Mouse (Mus musculus) intestine, embryonic 16.5 days (tissue): ENCODE results near the gene Grk6. TPM values are rescaled to one million over a fixed set of nuclear protein-coding genes. Genes with fewer than 3 reads are reported as not detected.

Experiments
- ATAC-seq: fragments of 200-750 bp; cut with Nextera tagmentation; 2 replicates; pipeline ENCODE4 v1.8.0; 2017; ENCODE audit warnings: moderate TSS enrichment, moderate library complexity
- H3K27ac ChIP-seq: fragments of 300-500 bp; sonication (generic); 2 replicates; pipeline ENCODE4 v1.5.1; 2014; ENCODE audit warnings: mild to moderate bottlenecking, low read length
- H3K27me3 ChIP-seq: fragments of 300-500 bp; sonication (generic); replicated peaks from 2 replicates; pipeline ENCODE4 v1.6.1; 2014; ENCODE audit warnings: low read length, control low read depth, mixed read lengths; ENCODE audit not compliant: control insufficient read depth, insufficient read depth
- H3K36me3 ChIP-seq: fragments of 300-500 bp; sonication (generic); 2 replicates; pipeline ENCODE4 v1.6.1; 2014; ENCODE audit warnings: low read length, control low read depth; ENCODE audit not compliant: control insufficient read depth, insufficient read depth
- H3K4me1 ChIP-seq: fragments of 300-500 bp; sonication (generic); 2 replicates; pipeline ENCODE4 v1.6.1; 2014; ENCODE audit warnings: low read length, control low read depth, mixed read lengths; ENCODE audit not compliant: control insufficient read depth, insufficient read depth
- H3K4me2 ChIP-seq: fragments of 300-500 bp; sonication (generic); 2 replicates; pipeline ENCODE4 v1.6.1; 2014; ENCODE audit warnings: low read depth, low read length, control low read depth
- H3K4me3 ChIP-seq: fragments of 300-500 bp; sonication (generic); 2 replicates; pipeline ENCODE4 v1.5.1; 2014; ENCODE audit warnings: mild to moderate bottlenecking, low read length
- H3K9ac ChIP-seq: fragments of 300-500 bp; sonication (generic); 2 replicates; pipeline ENCODE4 v1.6.1; 2014; ENCODE audit warnings: low read depth, low read length
- H3K9me3 ChIP-seq: fragments of 300-500 bp; sonication (generic); 2 replicates; pipeline ENCODE4 v1.6.1; 2016; ENCODE audit warnings: low read length, control low read depth; ENCODE audit not compliant: control insufficient read depth
- WGBS: fragments of 180-500 bp; shearing (Covaris S2); extraction: QIAGEN DNeasy Blood & Tissue Kit; methylation state at CpG from one replicate; pipeline ENCODE4 v1.1.7; 2014; 5-methylcytosine and 5-hydroxymethylcytosine counted together
- polyA plus RNA-seq: library from polyadenylated mRNA; unstranded; fragments of >200 nt; fragmentation: Nextera tagmentation; extraction: Ambion mirVana; gene quantifications from 2 replicates; pipeline ENCODE4 v1.2.1, GENCODE M21; 2015

Grk6 gene
- polyA plus RNA-seq, 1 experiment from 2014 or later = 13.6 TPM

DNA sequence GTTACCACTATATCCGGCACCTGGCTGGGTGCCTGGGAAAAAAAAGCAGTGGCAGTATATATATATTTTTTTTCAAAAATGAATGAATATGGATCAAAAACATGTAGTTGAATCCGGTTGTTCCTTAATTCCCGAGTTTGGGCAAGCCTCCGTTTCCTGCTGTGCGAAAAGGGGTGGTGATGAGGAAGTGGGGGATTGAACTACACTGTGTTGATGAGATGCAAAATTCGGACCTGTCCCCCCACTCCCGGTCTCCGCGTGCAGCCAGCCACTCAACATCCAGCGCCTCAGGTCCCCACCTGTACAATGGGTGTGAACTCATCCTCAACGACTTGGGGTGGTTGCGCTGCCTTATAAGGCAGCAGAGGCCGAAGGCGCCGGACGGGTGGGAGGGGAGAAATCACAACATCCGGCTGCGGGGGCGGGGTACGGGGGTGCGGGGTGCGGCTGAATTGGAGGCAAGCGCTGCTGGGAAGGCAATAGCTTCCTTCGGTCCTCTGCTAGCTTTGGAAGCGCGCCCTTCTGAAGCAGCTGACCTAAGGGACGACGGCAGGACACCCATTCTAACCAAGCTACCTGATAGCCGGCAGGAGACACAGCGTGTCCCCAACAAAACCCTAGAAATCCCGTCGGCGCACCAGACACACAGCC is 461 bp upstream of the Grk6 start:
- WGBS = under 1% methylated on average over 33 of the region's 33 CpGs
- ATAC-seq = peak; percentile 75
- Histone ChIP-seq H3K36me3 (no peaks in the 10 kb centered on the region), H3K4me1 (peaks cover 15% of the 10 kb centered on the region), H3K4me3 (peak overlapping the region; percentile 79), H3K9ac (peak overlapping the region; percentile 69), H3K27me3 (no peaks in the 10 kb centered on the region), H3K9me3 (no peaks in the 10 kb centered on the region), H3K27ac (peak overlapping the region; percentile 98), H3K4me2 (peak overlapping the region; percentile 62)

DNA sequence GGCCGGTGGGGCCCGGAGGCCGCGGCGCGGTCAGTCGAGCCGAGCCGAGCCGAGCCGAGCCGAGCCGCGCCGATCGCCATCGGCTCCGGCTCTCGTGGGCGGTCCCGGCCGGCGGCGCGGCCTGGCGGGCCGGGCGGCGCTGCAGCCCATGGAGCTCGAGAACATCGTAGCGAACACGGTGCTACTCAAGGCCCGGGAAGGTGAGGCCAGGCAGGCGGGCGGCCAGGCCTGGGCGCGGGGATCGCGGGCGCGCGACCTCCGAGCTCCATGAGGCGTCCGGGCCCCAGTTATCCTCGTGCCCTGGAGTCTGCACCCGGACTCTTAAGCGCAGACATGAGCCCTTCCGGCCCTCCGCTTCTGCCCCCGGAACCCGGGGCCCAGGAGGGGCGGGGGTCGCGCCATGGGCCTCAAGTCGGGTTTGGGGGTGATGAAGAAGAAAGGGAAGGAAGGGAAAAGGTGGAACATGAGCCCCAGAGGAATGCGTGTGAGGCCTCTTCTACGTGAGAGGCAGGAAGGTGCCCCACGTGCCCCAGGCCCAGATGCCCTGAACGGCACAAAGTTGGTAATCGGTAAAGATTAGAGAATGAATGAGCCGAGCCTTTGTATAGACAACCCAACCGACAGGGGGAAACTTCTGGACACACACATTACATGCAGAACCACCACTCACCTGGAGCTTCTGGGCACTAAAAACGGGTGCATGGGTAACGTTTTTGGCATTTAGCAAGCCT is 654 bp downstream of the Grk6 start:
- Histone ChIP-seq H3K4me1 (peaks cover 19% of the 10 kb centered on the region), H3K9ac (peak overlapping the region; percentile 94), H3K27me3 (no peaks in the 10 kb centered on the region), H3K36me3 (peaks cover 2% of the 10 kb centered on the region), H3K4me2 (peak overlapping the region; percentile 74), H3K9me3 (no peaks in the 10 kb centered on the region), H3K27ac (peak overlapping the region; percentile 96), H3K4me3 (peak overlapping the region; percentile 79)
- no peak for ATAC-seq
- under 1% methylated on average over 66 of the region's 66 CpGs for WGBS

DNA sequence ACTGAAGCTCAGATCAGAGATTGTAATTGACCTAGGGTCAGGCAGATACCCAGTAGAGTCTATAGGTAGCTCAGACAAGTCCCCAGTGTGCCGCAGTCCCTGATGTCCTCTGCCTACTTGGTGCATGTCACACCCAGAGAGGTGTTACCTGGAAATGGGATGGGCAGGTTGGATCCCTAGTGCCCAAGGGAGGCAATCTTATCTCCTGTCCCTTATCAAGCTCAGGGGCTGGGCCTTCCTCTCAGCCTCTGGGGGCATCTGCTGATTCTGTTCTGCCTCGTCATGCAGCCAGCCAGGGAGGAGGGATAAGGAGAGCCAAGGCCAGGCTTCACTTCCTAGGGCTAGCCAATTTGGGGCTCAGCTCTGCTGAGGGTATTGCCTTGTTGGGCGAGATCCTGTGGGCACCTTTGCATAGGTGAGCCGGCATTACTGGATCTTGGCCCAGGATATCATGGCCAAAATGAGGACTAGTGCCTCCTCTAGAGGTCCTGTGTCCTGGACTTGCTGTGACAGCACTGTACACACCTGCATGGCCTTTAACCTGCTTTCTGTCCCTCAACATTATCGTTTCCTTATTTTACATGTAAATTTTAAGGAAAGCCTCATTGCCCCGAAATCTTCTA is 1.7 kb downstream of the Grk6 start:
- Histone ChIP-seq H3K4me3 (peak overlapping the region; percentile 79), H3K4me2 (peak overlapping the region; percentile 74), H3K27me3 (no peaks in the 10 kb centered on the region), H3K36me3 (peaks cover 6% of the 10 kb centered on the region), H3K27ac (peak overlapping the region; percentile 96; the same call in 1 of the 2 replicates), H3K9ac (0 out of 2 replicates have a peak overlapping the region, but pooled peaks have one; percentile 14), H3K9me3 (no peaks in the 10 kb centered on the region), H3K4me1 (peaks cover 20% of the 10 kb centered on the region)
- peak; percentile 11 for ATAC-seq
- 72% methylated on average over 6 of the region's 6 CpGs for WGBS

- no peaks in the 10 kb centered on the region for H3K9me3 ChIP-seq
- WGBS = 54% methylated on average over 3 of the region's 3 CpGs
- no peak for ATAC-seq
- peaks cover 22% of the 10 kb centered on the region for H3K4me1 ChIP-seq
- H3K4me3 ChIP-seq = no peak overlapping the region
- H3K36me3 ChIP-seq = peaks cover 14% of the 10 kb centered on the region
- H3K4me2 ChIP-seq = no peak overlapping the region
- H3K27me3 ChIP-seq = no peaks in the 10 kb centered on the region
- no peak overlapping the region for H3K9ac ChIP-seq
- H3K27ac ChIP-seq = no peak overlapping the region
Observed at GRCm38 (mm10) chr13:55447543-55447943, 2.7 kb downstream of the Grk6 start.

DNA sequence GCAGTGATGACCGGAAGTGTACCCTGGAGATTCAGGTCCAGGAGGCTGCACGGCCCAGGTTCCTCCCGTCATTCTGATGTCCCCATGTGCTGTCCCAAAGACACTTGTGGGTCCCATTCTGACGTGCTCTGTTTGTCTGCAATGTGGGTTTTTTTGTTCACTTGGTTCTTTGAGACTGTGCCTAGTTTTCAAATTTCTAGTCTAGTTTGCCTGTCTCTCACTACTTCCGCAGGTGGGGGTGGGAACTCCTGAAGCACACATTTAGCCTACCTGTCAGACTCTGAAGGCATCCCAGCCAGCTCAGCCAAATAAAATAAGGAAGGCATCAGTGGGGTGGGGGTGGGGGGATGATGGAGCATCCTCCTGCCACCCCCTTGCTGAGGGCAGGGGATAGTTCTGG is 3.3 kb downstream of the Grk6 start:
- H3K27me3 ChIP-seq = no peaks in the 10 kb centered on the region
- peaks cover 22% of the 10 kb centered on the region for H3K4me1 ChIP-seq
- 91% methylated on average over 5 of the region's 5 CpGs for WGBS
- H3K4me2 ChIP-seq = no peak overlapping the region
- H3K36me3 ChIP-seq = peaks cover 16% of the 10 kb centered on the region
- no peak overlapping the region for H3K4me3 ChIP-seq
- H3K9ac ChIP-seq = no peak overlapping the region
- no peak overlapping the region for H3K27ac ChIP-seq
- ATAC-seq = no peak
- H3K9me3 ChIP-seq = no peaks in the 10 kb centered on the region

DNA sequence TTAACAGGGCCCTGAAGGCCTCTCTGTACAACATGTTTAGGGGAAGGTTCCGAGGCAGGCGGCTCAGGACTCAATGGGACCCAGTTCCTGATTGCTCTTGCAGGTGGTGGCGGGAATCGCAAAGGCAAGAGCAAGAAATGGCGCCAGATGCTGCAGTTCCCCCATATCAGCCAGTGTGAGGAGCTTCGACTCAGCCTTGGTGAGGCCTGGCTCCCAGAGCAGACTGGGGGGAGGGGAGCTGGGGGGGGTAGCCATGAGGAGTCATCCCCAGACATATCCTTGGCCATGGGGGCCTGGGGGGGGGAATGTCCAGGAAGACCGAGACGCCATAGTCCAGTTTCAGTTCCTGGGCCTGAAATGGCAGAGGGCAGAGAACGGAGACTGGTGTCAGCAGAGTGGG is 4.3 kb downstream of the Grk6 start:
- peaks cover 22% of the 10 kb centered on the region for H3K4me1 ChIP-seq
- no peaks in the 10 kb centered on the region for H3K9me3 ChIP-seq
- peaks cover 18% of the 10 kb centered on the region for H3K36me3 ChIP-seq
- H3K4me3 ChIP-seq = no peak overlapping the region
- H3K9ac ChIP-seq = no peak overlapping the region
- WGBS = 90% methylated on average over 9 of the region's 9 CpGs
- no peaks in the 10 kb centered on the region for H3K27me3 ChIP-seq
- H3K27ac ChIP-seq = no peak overlapping the region
- H3K4me2 ChIP-seq = no peak overlapping the region
- ATAC-seq = no peak

DNA sequence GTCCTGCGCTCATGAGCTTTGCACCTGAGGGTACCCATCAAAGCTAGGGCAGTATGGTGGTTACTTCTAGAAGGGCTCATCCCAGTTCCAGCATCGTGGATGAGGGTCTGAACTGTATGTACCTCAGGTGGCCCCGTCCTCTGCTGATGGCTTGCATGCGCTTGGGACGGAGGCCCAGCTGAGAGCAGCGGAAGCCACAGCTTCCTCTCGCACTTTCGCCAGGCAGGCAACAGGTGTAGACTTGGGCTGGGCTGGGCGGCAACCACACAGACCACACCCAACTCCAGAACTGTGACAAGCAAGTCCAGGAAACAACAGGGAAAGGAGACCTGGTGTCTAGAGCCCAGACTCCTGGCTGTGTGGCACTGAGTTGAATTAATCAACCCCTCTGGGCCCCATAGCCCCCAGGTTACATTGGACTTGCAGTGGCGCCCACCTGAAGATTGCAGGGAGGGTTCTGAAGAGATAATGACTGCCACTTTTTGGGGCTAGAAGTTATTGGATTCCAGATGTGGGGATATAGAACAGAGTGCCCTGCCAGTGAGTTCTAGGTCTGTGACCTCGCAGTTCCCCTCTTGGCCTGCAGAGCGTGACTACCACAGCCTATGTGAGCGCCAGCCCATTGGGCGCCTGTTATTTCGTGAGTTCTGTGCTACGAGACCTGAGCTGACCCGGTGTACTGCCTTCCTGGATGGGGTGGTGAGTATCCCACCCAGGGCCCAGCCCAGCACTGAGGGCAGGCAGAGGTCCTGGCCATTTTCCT is 5.0 kb downstream of the Grk6 start:
- Histone ChIP-seq H3K4me2 (no peak overlapping the region), H3K36me3 (peaks cover 22% of the 10 kb centered on the region), H3K27me3 (no peaks in the 10 kb centered on the region), H3K4me1 (peaks cover 22% of the 10 kb centered on the region), H3K4me3 (no peak overlapping the region), H3K9ac (no peak overlapping the region), H3K27ac (no peak overlapping the region), H3K9me3 (no peaks in the 10 kb centered on the region)
- no peak for ATAC-seq
- 79% methylated on average over 17 of the region's 17 CpGs for WGBS

GRCm38 (mm10) chr13:55450511-55450980 is 5.7 kb downstream of the Grk6 start:
- no peaks in the 10 kb centered on the region for H3K9me3 ChIP-seq
- H3K4me1 ChIP-seq = peaks cover 22% of the 10 kb centered on the region
- no peak overlapping the region for H3K4me2 ChIP-seq
- no peak overlapping the region for H3K27ac ChIP-seq
- H3K36me3 ChIP-seq = peaks cover 22% of the 10 kb centered on the region
- no peak overlapping the region for H3K4me3 ChIP-seq
- H3K9ac ChIP-seq = no peak overlapping the region
- ATAC-seq = no peak
- no peaks in the 10 kb centered on the region for H3K27me3 ChIP-seq
- 89% methylated on average over 11 of the region's 11 CpGs for WGBS

- Histone ChIP-seq H3K36me3 (peaks cover 22% of the 10 kb centered on the region), H3K4me1 (peaks cover 17% of the 10 kb centered on the region), H3K4me3 (no peak overlapping the region), H3K9ac (no peak overlapping the region), H3K27ac (no peak overlapping the region), H3K9me3 (no peaks in the 10 kb centered on the region), H3K27me3 (no peaks in the 10 kb centered on the region), H3K4me2 (no peak overlapping the region)
- 91% methylated on average over 10 of the region's 10 CpGs for WGBS
- ATAC-seq = no peak
Observed at GRCm38 (mm10) chr13:55451296-55451695, 6.4 kb downstream of the Grk6 start.
